Mouse (Mus musculus) liver, embryonic 15.5 days (tissue): Measurements from ENCODE around the gene Neu2. TPM values are rescaled to one million over a fixed set of nuclear protein-coding genes. Genes with fewer than 3 reads are reported as not detected.

Experiments used
- polyA plus RNA-seq: library from polyadenylated mRNA; unstranded; fragments of >200 nt; fragmentation: Nextera tagmentation; extraction: Ambion mirVana; gene quantifications from 2 replicates; pipeline ENCODE4 v1.2.1, GENCODE M21; 2015

Neu2 gene
- polyA plus RNA-seq, 1 experiment from 2014 or later = 0.59 TPM

Other genes with a start within 250 kb of the Neu2 start
- gene Efhd1, start 245.5 kb upstream of the Neu2 start, polyA plus RNA-seq = 0.05 TPM in 1 of 2 replicates, not detected in the other
- 17.9 and 18.0 TPM in 2 replicates for gene Gigyf2, start 182.9 kb upstream of the Neu2 start, polyA plus RNA-seq
- 0.10 and 0.13 TPM in 2 replicates for gene Kcnj13, start 115.2 kb upstream of the Neu2 start, polyA plus RNA-seq
- gene Snorc, start 39.6 kb upstream of the Neu2 start, polyA plus RNA-seq = 0.33 TPM in 1 of 2 replicates, not detected in the other
- 6.6 and 9.1 TPM in 2 replicates for gene Ngef, start 64.0 kb downstream of the Neu2 start, polyA plus RNA-seq
- 10.9 and 13.4 TPM in 2 replicates for gene Inpp5d, start 110.4 kb downstream of the Neu2 start, polyA plus RNA-seq
- 15.0 and 16.4 TPM in 2 replicates for gene Atg16l1, start 246.0 kb downstream of the Neu2 start, polyA plus RNA-seq